Comparison of ENCODE assay signal across 9 mouse cellular contexts in genomic region chr11:70227126-70227525, GRCm38 (mm10). TPM values are rescaled to one million over a fixed set of nuclear protein-coding genes. Genes with fewer than 3 reads are reported as not detected.
DNase-seq lines count a peak whose midpoint lies in the region; ATAC-seq and TF ChIP-seq lines count a peak whose summit lies in the region.
"Had no signal": no experiment of that assay in that cellular context is flagged by ENCODE, and none has a peak within 500 bp of the region (broad histone marks: within the 10 kb centered on the region; RNA-seq: fewer than 3 reads in every experiment).

No protein-coding gene starts in this region.

- peaks cover 3% of the 10 kb centered on the region; the same call in 1 of the 2 replicates for H3K4me1 ChIP-seq in cerebellum, adult 2 months (ENCODE audit: control insufficient read depth, insufficient read depth, low read length)
- peaks cover 18% of the 10 kb centered on the region for H3K4me1 ChIP-seq in lung, postnatal 0 days (ENCODE audit: insufficient read depth, low read depth, low read length)
- peaks cover 31% of the 10 kb centered on the region for H3K4me1 ChIP-seq in limb, embryonic 13.5 days
- no peaks in the 10 kb centered on the region; the same call in 1 of the 2 replicates for H3K4me1 ChIP-seq in stomach, postnatal 0 days (replicated peaks; ENCODE audit: control insufficient read depth, insufficient read depth)

- H3K36me3 ChIP-seq in lung, postnatal 0 days (ENCODE audit: insufficient read depth, low read length) = no peaks in the 10 kb centered on the region
- H3K36me3 ChIP-seq in limb, embryonic 13.5 days = no peaks in the 10 kb centered on the region
- H3K36me3 ChIP-seq in stomach, postnatal 0 days (ENCODE audit: control insufficient read depth, insufficient read depth, low read length) = no peaks in the 10 kb centered on the region

- H3K4me3 ChIP-seq in cerebellum, adult 2 months (replicated peaks; ENCODE audit: insufficient read depth, low read depth, low read length) = no peak overlapping the region
- peak overlapping the region; percentile 46 for H3K4me3 ChIP-seq in lung, postnatal 0 days (ENCODE audit: low read depth, low read length)
- peak overlapping the region; percentile 33 for H3K4me3 ChIP-seq in limb, embryonic 13.5 days
- H3K4me3 ChIP-seq in stomach, postnatal 0 days (ENCODE audit: low read depth, low read length) = peak overlapping the region; percentile 24; the same call in 1 of the 2 replicates

- no peaks in the 10 kb centered on the region for H3K27me3 ChIP-seq in cerebellum, adult 2 months (ENCODE audit: control insufficient read depth, insufficient read depth, low read length)
- H3K27me3 ChIP-seq in lung, postnatal 0 days (replicated peaks; ENCODE audit: insufficient read depth, low read length) = peaks cover 11% of the 10 kb centered on the region; the same call in 1 of the 2 replicates
- peaks cover 81% of the 10 kb centered on the region for H3K27me3 ChIP-seq in limb, embryonic 13.5 days
- no peaks in the 10 kb centered on the region; the same call in 1 of the 2 replicates for H3K27me3 ChIP-seq in stomach, postnatal 0 days (ENCODE audit: control insufficient read depth, insufficient read depth, low read length)

- peak overlapping the region; percentile 58 for H3K4me2 ChIP-seq in lung, postnatal 0 days (replicated peaks; ENCODE audit: low read depth, low read length)
- peak overlapping the region; percentile 56 for H3K4me2 ChIP-seq in limb, embryonic 13.5 days (replicated peaks)
- peak overlapping the region; percentile 48 for H3K4me2 ChIP-seq in stomach, postnatal 0 days (replicated peaks; ENCODE audit: low read depth)

- TF ChIP-seq CTCF in cerebellum, adult 2 months (IDR thresholded peaks at IDR 0.05; ENCODE audit: borderline replicate concordance, insufficient read depth, low read depth, low read length) = no peak
- TF ChIP-seq CTCF in lung, postnatal 0 days (IDR thresholded peaks at IDR 0.05) = no peak
- no peak for TF ChIP-seq CTCF in stomach, postnatal 0 days (IDR thresholded peaks at IDR 0.05; ENCODE audit: low read depth)

- peak overlapping the region; percentile 68; the same call in 1 of the 2 replicates for H3K9ac ChIP-seq in lung, postnatal 0 days (replicated peaks; ENCODE audit: low read depth)
- 0 out of 2 replicates have a peak overlapping the region, but pooled peaks have one; percentile 43 for H3K9ac ChIP-seq in limb, embryonic 13.5 days
- no peak overlapping the region for H3K9ac ChIP-seq in stomach, postnatal 0 days (ENCODE audit: low read length)

- no peak for ATAC-seq in lung, postnatal 0 days
- no peak for ATAC-seq in limb, embryonic 13.5 days (ENCODE audit: low FRiP score, low read depth)
- ATAC-seq in stomach, postnatal 0 days (ENCODE audit: low FRiP score, low TSS enrichment) = no peak; the same call in 1 of the 2 replicates

- peak; percentile 41 for DNase-seq in cerebellum, adult 9-11 months
- no peak for DNase-seq in cerebellum, adult 2 months
- DNase-seq in lung, postnatal 0 days (ENCODE audit: low spot score) = peak; percentile 25
- no peak for DNase-seq in lung, postnatal 4 days
- DNase-seq in stomach, postnatal 0 days (ENCODE audit: low spot score) = no peak
- no peak for DNase-seq in cerebellum, adult 11 months
- no peak for DNase-seq in thymus, postnatal 14 days
- DNase-seq: gastrocnemius, postnatal 10 days had no signal

- TF ChIP-seq POLR2A in cerebellum, adult 2 months (IDR thresholded peaks at IDR 0.05; ENCODE audit: borderline replicate concordance, insufficient read depth, low read length) = no peak

- WGBS in cerebellum, adult 2 months = 50% methylated on average over 5 of the region's 5 CpGs
- 25% methylated on average over 5 of the region's 5 CpGs for WGBS in lung, postnatal 0 days
- WGBS in limb, embryonic 13.5 days = 32% methylated on average over 5 of the region's 5 CpGs
- WGBS in stomach, postnatal 0 days = 33% methylated on average over 5 of the region's 5 CpGs

- H3K27ac ChIP-seq in cerebellum, adult 2 months (ENCODE audit: insufficient read depth, low read length) = no peak overlapping the region
- peak overlapping the region; percentile 81 for H3K27ac ChIP-seq in lung, postnatal 0 days (ENCODE audit: low read length)
- H3K27ac ChIP-seq in limb, embryonic 13.5 days = no peak overlapping the region
- no peak overlapping the region; the same call in 1 of the 2 replicates for H3K27ac ChIP-seq in stomach, postnatal 0 days (replicated peaks)

- no peaks in the 10 kb centered on the region for H3K9me3 ChIP-seq in lung, postnatal 0 days (ENCODE audit: low read length)
- H3K9me3 ChIP-seq in limb, embryonic 13.5 days = no peaks in the 10 kb centered on the region
- H3K9me3 ChIP-seq in stomach, postnatal 0 days (ENCODE audit: control insufficient read depth, low read length) = no peaks in the 10 kb centered on the region

- TF ChIP-seq EP300 in lung, postnatal 0 days (IDR thresholded peaks at IDR 0.05) = no peak
- no peak for TF ChIP-seq EP300 in stomach, postnatal 0 days (optimal IDR thresholded peaks at IDR 0.05)

RNA-seq across cellular contexts. Expression of gene Bcl6b, which starts 2.5 kb away (rescaled TPM):
- 1.1 and 1.4 TPM in 2 replicates for polyA plus RNA-seq in cerebellum, adult 2 months (2012; rRNA removed)
- 19.2 and 31.6 TPM in 2 replicates for polyA plus RNA-seq in lung, postnatal 0 days (2015; fragmentation: Nextera tagmentation; extraction: Ambion mirVana)
- polyA plus RNA-seq in limb, embryonic 13.5 days (2015; fragmentation: Nextera tagmentation; extraction: Ambion mirVana) = 10.0 and 10.3 TPM in 2 replicates
- 3.2 and 3.6 TPM in 2 replicates for polyA plus RNA-seq in stomach, postnatal 0 days (2015; fragmentation: Nextera tagmentation; extraction: Ambion mirVana)

RNA-seq across cellular contexts. Expression of gene Slc16a13, which starts 6.3 kb away (rescaled TPM):
- 8.8 and 11.3 TPM in 2 replicates for polyA plus RNA-seq in cerebellum, adult 2 months (2012; rRNA removed)
- 4.5 and 6.0 TPM in 2 replicates for polyA plus RNA-seq in lung, postnatal 0 days (2015; fragmentation: Nextera tagmentation; extraction: Ambion mirVana)
- 10.9 and 11.5 TPM in 2 replicates for polyA plus RNA-seq in limb, embryonic 13.5 days (2015; fragmentation: Nextera tagmentation; extraction: Ambion mirVana)
- polyA plus RNA-seq in stomach, postnatal 0 days (2015; fragmentation: Nextera tagmentation; extraction: Ambion mirVana) = 5.7 and 6.1 TPM in 2 replicates

RNA-seq across cellular contexts. Expression of gene 0610010K14Rik, which starts 10.6 kb away (rescaled TPM):
- 94.0 and 96.5 TPM in 2 replicates for polyA plus RNA-seq in cerebellum, adult 2 months (2012; rRNA removed)
- 115 and 118 TPM in 2 replicates for polyA plus RNA-seq in lung, postnatal 0 days (2015; fragmentation: Nextera tagmentation; extraction: Ambion mirVana)
- polyA plus RNA-seq in limb, embryonic 13.5 days (2015; fragmentation: Nextera tagmentation; extraction: Ambion mirVana) = 203 and 209 TPM in 2 replicates
- polyA plus RNA-seq in stomach, postnatal 0 days (2015; fragmentation: Nextera tagmentation; extraction: Ambion mirVana) = 81.0 and 83.6 TPM in 2 replicates

RNA-seq across cellular contexts. Expression of gene Gm21988, which starts 12.5 kb away (rescaled TPM):
- polyA plus RNA-seq in cerebellum, adult 2 months (2012; rRNA removed) = 9.7 and 10.3 TPM in 2 replicates
- 11.0 and 15.3 TPM in 2 replicates for polyA plus RNA-seq in lung, postnatal 0 days (2015; fragmentation: Nextera tagmentation; extraction: Ambion mirVana)
- 11.6 and 12.1 TPM in 2 replicates for polyA plus RNA-seq in limb, embryonic 13.5 days (2015; fragmentation: Nextera tagmentation; extraction: Ambion mirVana)
- polyA plus RNA-seq in stomach, postnatal 0 days (2015; fragmentation: Nextera tagmentation; extraction: Ambion mirVana) = 7.5 and 10.1 TPM in 2 replicates

RNA-seq across cellular contexts. Expression of gene Rnasek, which starts 12.5 kb away (rescaled TPM):
- polyA plus RNA-seq in cerebellum, adult 2 months (2012; rRNA removed) = 359 TPM in 2 replicates
- polyA plus RNA-seq in lung, postnatal 0 days (2015; fragmentation: Nextera tagmentation; extraction: Ambion mirVana) = 462 and 484 TPM in 2 replicates
- 152 and 162 TPM in 2 replicates for polyA plus RNA-seq in limb, embryonic 13.5 days (2015; fragmentation: Nextera tagmentation; extraction: Ambion mirVana)
- 317 and 326 TPM in 2 replicates for polyA plus RNA-seq in stomach, postnatal 0 days (2015; fragmentation: Nextera tagmentation; extraction: Ambion mirVana)

Comparison
In these comparisons a context has a peak if more than half of its experiments do, and no peak if none do; other contexts are left out.
1. DNase-seq: peak in cerebellum, adult 9-11 months (single experiment) and lung, postnatal 0 days (single experiment); none in cerebellum, adult 2 months (0 of 2), lung, postnatal 4 days (0 of 2), stomach, postnatal 0 days (single experiment), cerebellum, adult 11 months (single experiment) and thymus, postnatal 14 days (single experiment).
2. Peak in every context shown above with its lines, with median percentiles within 50 percentile points of each other: H3K4me2 ChIP-seq.